Mouse (Mus musculus): ENCODE results near the gene Mmp23.

GRCm38 (mm10) chr4:155672082-155672481, 18.9 kb upstream of the Mmp23 start:
- TF ChIP-seq CTCF (IDR thresholded peaks at IDR 0.05; ENCODE audit: low read depth, low read length) (no peak), POLR2A (IDR thresholded peaks at IDR 0.05; ENCODE audit: extremely low read depth, insufficient read depth, low read length) (no peak)

Data from liver, adult 2 months (tissue).